Mouse (Mus musculus) ES-Bruce4 (cell line): Measurements from ENCODE around the gene Ldhd.

Experiments used
- CTCF ChIP-seq: IDR thresholded peaks from one replicate; pipeline ENCODE4 v1.8.1; 2011; ENCODE audit warnings: low read depth, low read length
- POLR2A ChIP-seq: IDR thresholded peaks from one replicate; pipeline ENCODE4 v1.8.1; 2011; ENCODE audit warnings: low read length; ENCODE audit not compliant: insufficient read depth

GRCm38 (mm10) chr8:111642939-111643263 lies 12.7 kb upstream of the Ldhd start:
- no peak for TF ChIP-seq POLR2A
- no peak for TF ChIP-seq CTCF
